17 mouse cellular contexts compared by ENCODE assay signal in genomic region chr9:23969736-23970135, GRCm38 (mm10).
"Had no signal": no experiment of that assay in that cellular context is flagged by ENCODE, and none has a peak within 500 bp of the region (broad histone marks: within the 10 kb centered on the region; RNA-seq: fewer than 3 reads in every experiment).

No protein-coding gene starts in this region.

- H3K36me3 ChIP-seq: neural tube, embryonic 12.5 days; neural tube, embryonic 13.5 days; neural tube, embryonic 15.5 days; stomach, embryonic 15.5 days had no signal

- H3K4me3 ChIP-seq: neural tube, embryonic 12.5 days; neural tube, embryonic 13.5 days; neural tube, embryonic 15.5 days; stomach, embryonic 15.5 days had no signal

- DNase-seq: retina, postnatal 1 day; right cerebral cortex, adult 18-20 months; right cerebral cortex, postnatal 14 days; right cerebral cortex, postnatal 25 days; right cerebral cortex, postnatal 4 days; spleen, adult 18-20 months; thymus, adult 18-20 months; thymus, adult 2 months; thymus, postnatal 14 days; thymus, postnatal 25 days; thymus, postnatal 36 days; thymus, postnatal 4 days had no signal

- H3K9ac ChIP-seq: neural tube, embryonic 12.5 days; neural tube, embryonic 13.5 days; neural tube, embryonic 15.5 days; stomach, embryonic 15.5 days had no signal

- H3K27ac ChIP-seq: neural tube, embryonic 12.5 days; neural tube, embryonic 13.5 days; neural tube, embryonic 15.5 days; stomach, embryonic 15.5 days; stomach, postnatal 0 days had no signal

- H3K9me3 ChIP-seq: neural tube, embryonic 12.5 days; neural tube, embryonic 13.5 days; neural tube, embryonic 15.5 days; stomach, embryonic 15.5 days had no signal

- H3K4me2 ChIP-seq: neural tube, embryonic 12.5 days; neural tube, embryonic 13.5 days; neural tube, embryonic 15.5 days; stomach, embryonic 15.5 days had no signal

- H3K4me1 ChIP-seq: neural tube, embryonic 12.5 days; neural tube, embryonic 13.5 days; neural tube, embryonic 15.5 days; stomach, embryonic 15.5 days had no signal

- H3K27me3 ChIP-seq: neural tube, embryonic 12.5 days; neural tube, embryonic 13.5 days; neural tube, embryonic 15.5 days; stomach, embryonic 15.5 days had no signal
